Mouse (Mus musculus) erythroblast, embryonic 14.5 days (primary cell): ENCODE measurements around the gene Ccl21b.
"Not testable (repeated sequence)": the region's sequence is repeated elsewhere in the genome, so short reads cannot be mapped to it uniquely, and the experiment has no call there.

ENCODE experiments used
- GATA1 ChIP-seq: IDR thresholded peaks from 2 replicates; pipeline ENCODE4 v1.6.1; 2012; ENCODE audit warnings: low read length, inconsistent platforms, mixed read lengths
- TAL1 ChIP-seq: IDR thresholded peaks from 3 replicates; pipeline ENCODE4 v1.6.1; 2012; ENCODE audit warnings: low read length, inconsistent platforms, mixed read lengths

DNA sequence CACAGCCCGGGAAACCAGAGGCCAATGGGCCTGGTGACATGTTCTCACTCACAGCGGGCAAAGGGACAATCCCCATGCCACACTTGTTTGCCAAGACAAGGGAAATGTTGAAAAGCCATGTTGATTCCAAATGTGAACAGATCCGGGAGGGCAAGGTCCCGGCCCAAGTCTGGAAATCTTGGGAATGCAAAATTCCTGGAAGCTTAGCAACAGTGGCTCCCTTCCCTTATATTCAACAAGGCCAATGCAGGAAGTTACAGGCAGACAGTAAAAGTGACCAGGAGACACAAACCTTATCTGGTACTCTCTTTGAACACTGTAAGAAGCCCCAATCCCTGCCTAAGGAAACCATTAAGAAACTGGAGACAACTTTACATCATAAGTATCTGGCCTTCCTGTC is 15.2 kb upstream of the Ccl21b start, which contains the start of gene Gm10600:
- not testable (repeated sequence) for TF ChIP-seq TAL1, GATA1
